Mouse (Mus musculus) CH12.LX (cell line): ENCODE results near the gene Ntn3.

Experiments
- BHLHE40 ChIP-seq: IDR thresholded peaks from 2 replicates; pipeline ENCODE4 v1.6.1; 2011; ENCODE audit warnings: mild to moderate bottlenecking, low read depth, low read length, improper control_type of control experiment
- CTCF ChIP-seq, 2 experiments: IDR thresholded peaks in 1 of 2; conservative IDR thresholded peaks in 1 of 2; 2 replicates each; pipeline ENCODE4 v1.5.1; 2011 to 2012; ENCODE audit warnings: low read depth in 2 of 2, low read length in 2 of 2, improper control_type of control experiment in 1 of 2, inconsistent platforms in 1 of 2, mild to moderate bottlenecking in 1 of 2, moderate library complexity in 1 of 2
- ELF1 ChIP-seq: IDR thresholded peaks from 2 replicates; pipeline ENCODE4 v1.6.1; 2014; ENCODE audit warnings: low read depth, mild to moderate bottlenecking, inconsistent platforms, low read length, improper control_type of control experiment
- ETS1 ChIP-seq: conservative IDR thresholded peaks from 2 replicates; pipeline ENCODE4 v1.6.1; 2012; ENCODE audit warnings: low read depth, mild to moderate bottlenecking, inconsistent platforms, low read length, improper control_type of control experiment, moderate library complexity
- JUN ChIP-seq: IDR thresholded peaks from 2 replicates; pipeline ENCODE4 v1.6.1; 2011; ENCODE audit warnings: low read depth, mild to moderate bottlenecking, low read length, improper control_type of control experiment, moderate library complexity; ENCODE audit not compliant: insufficient read depth
- MAFK ChIP-seq: IDR thresholded peaks from 2 replicates; pipeline ENCODE4 v1.6.1; 2011; ENCODE audit warnings: low read length, improper control_type of control experiment; ENCODE audit not compliant: insufficient replicate concordance
- MAX ChIP-seq: IDR thresholded peaks from 2 replicates; pipeline ENCODE4 v1.6.1; 2011; ENCODE audit warnings: low read length, improper control_type of control experiment
- POLR2A ChIP-seq: IDR thresholded peaks from 2 replicates; pipeline ENCODE4 v1.6.1; 2011; ENCODE audit warnings: low read depth, mild to moderate bottlenecking, improper control_type of control experiment, low read length

DNA sequence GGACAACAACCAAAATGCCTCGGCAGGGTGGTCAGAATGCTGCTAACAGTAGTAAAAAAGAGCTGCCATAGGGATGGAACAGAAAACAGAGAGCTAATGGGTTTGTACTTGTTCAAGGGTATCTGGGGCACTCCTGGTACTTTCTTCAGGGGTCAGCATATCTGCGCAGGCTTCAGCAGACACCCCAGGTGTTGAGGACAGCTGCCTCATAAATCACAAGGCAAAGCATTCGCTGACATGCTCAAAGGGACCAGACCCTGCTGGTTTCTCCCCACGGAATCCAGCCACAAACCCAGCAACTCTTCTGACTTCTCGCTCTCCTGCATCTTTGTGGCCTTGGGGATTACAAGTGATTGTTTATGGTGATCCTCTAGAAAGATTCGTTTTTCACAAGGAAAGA lies 13.3 kb upstream of the Ntn3 start:
- TF ChIP-seq JUN (no peak), ETS1 (no peak), MAX (no peak), ELF1 (no peak), CTCF (conservative IDR thresholded peaks at IDR 0.05 in 1 of 2, IDR thresholded peaks at IDR 0.05 in 1 of 2; ENCODE audit: low read depth in 2 of 2, low read length in 2 of 2) (no peak), BHLHE40 (no peak), POLR2A (no peak), MAFK (no peak)
